8 mouse cellular contexts compared by ENCODE assay signal in the genomic region with DNA sequence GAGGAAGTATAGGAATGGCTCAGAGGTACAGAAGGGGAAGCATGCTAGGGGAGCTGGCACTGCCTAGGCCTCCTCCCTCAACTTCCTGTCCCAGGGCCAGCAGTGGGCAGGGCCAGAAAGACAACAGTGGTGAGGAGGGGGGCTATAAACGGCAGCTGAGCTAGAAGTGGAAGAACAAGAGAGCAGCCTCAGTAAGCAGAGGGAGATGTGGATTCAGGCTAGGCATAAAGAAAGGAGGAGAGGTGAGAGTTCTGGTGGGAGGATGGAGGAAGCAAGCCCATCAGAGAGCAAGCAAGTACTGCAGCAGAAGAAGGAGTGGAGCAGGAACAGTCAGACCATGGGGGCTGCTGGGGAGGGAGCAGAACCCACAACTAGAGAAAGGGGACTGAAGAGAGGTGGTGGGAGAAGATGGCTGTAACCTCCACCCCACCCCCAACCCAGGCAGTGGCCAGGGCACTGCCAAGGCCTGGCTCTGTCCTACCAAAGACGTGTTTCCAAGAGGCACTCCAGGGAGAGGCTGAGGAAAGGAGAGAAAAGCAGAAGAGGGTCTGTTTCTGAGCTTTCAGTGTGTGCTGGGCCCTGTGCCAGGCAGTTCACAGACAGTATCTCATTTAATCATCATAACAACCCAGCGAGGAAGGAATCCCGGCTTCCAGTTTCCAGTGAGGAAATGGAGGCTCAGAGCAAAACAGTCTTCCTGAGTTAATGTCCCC. TPM values are rescaled to one million over a fixed set of nuclear protein-coding genes. Genes with fewer than 3 reads are reported as not detected.
DNase-seq lines count a peak whose midpoint lies in the region; ATAC-seq lines count a peak whose summit lies in the region.

No protein-coding gene starts in this region.

- H3K27me3 ChIP-seq in heart, embryonic 16.5 days (ENCODE audit: control insufficient read depth, insufficient read depth, low read length), result peaks cover 4% of the 10 kb centered on the region
- no peaks in the 10 kb centered on the region for H3K27me3 ChIP-seq in limb, embryonic 11.5 days (ENCODE audit: control insufficient read depth, insufficient read depth, low read length)
- no peaks in the 10 kb centered on the region for H3K27me3 ChIP-seq in midbrain, embryonic 10.5 days (ENCODE audit: low read depth, poor library complexity, severe bottlenecking)

- peak; percentile 64 for ATAC-seq in heart, embryonic 16.5 days (replicated peaks; ENCODE audit: extremely low read depth, insufficient read depth, low FRiP score)
- peak; percentile 93 for ATAC-seq in limb, embryonic 11.5 days (ENCODE audit: insufficient number of reproducible peaks, low FRiP score, low TSS enrichment, low read depth)
- no peak for ATAC-seq in megakaryocyte-erythroid progenitor cell, adult 5-6 weeks (replicated peaks; ENCODE audit: low FRiP score, low TSS enrichment, poor library complexity, severe bottlenecking)

- H3K9ac ChIP-seq in heart, embryonic 16.5 days (ENCODE audit: low read length), result peak overlapping the region; percentile 43
- H3K9ac ChIP-seq in limb, embryonic 11.5 days (ENCODE audit: low read length), result peak overlapping the region; percentile 44

- intact Hi-C loops in gastrocnemius, postnatal 14 days (cut with DNase I; ENCODE audit: low total_unique reads), result no loop called here

- H3K36me3 ChIP-seq in heart, embryonic 16.5 days (ENCODE audit: control insufficient read depth, insufficient read depth), result no peaks in the 10 kb centered on the region
- H3K36me3 ChIP-seq in limb, embryonic 11.5 days (ENCODE audit: control insufficient read depth, insufficient read depth, low read length), result no peaks in the 10 kb centered on the region; the same call in 1 of the 2 replicates
- peaks cover 64% of the 10 kb centered on the region for H3K36me3 ChIP-seq in midbrain, embryonic 10.5 days

- H3K4me3 ChIP-seq in heart, embryonic 16.5 days (ENCODE audit: low read length), result peak overlapping the region; percentile 4; the same call in 1 of the 2 replicates
- H3K4me3 ChIP-seq in limb, embryonic 11.5 days (ENCODE audit: low read depth, low read length), result peak overlapping the region; percentile 33
- 0 out of 2 replicates have a peak overlapping the region, but pooled peaks have one; percentile 14 for H3K4me3 ChIP-seq in midbrain, embryonic 10.5 days

- H3K4me1 ChIP-seq in heart, embryonic 16.5 days (ENCODE audit: control insufficient read depth, insufficient read depth, low read length), result peaks cover 21% of the 10 kb centered on the region
- peaks cover 21% of the 10 kb centered on the region for H3K4me1 ChIP-seq in limb, embryonic 11.5 days (ENCODE audit: control insufficient read depth, insufficient read depth, low read length)
- peaks cover 48% of the 10 kb centered on the region for H3K4me1 ChIP-seq in midbrain, embryonic 10.5 days

- peak; percentile 48 for DNase-seq in gastrocnemius, postnatal 14 days
- DNase-seq in gastrocnemius, adult 8-10 months (ENCODE audit: low spot score in 2 of 2), result no peak
- DNase-seq in embryo, embryonic 10.5 days (ENCODE audit: low spot score), result peak; percentile 70
- DNase-seq in limb, embryonic 11.5 days (ENCODE audit: low spot score), result peak; percentile 32
- no peak for DNase-seq in midbrain, embryonic 10.5 days (ENCODE audit: low spot score)
- peak; percentile 69 for DNase-seq in thymus, postnatal 4 days

- no peaks in the 10 kb centered on the region for H3K9me3 ChIP-seq in heart, embryonic 16.5 days (replicated peaks; ENCODE audit: control insufficient read depth, low read length)
- no peaks in the 10 kb centered on the region for H3K9me3 ChIP-seq in limb, embryonic 11.5 days (ENCODE audit: control insufficient read depth, low read length)
- no peaks in the 10 kb centered on the region for H3K9me3 ChIP-seq in midbrain, embryonic 10.5 days (replicated peaks)

- WGBS in heart, embryonic 16.5 days, result 19% methylated on average over 3 of the region's 4 CpGs
- WGBS in limb, embryonic 11.5 days, result 23% methylated on average over 4 of the region's 4 CpGs
- WGBS in midbrain, embryonic 10.5 days, result 52% methylated on average over 4 of the region's 4 CpGs

- H3K27ac ChIP-seq in heart, embryonic 16.5 days (ENCODE audit: low read length), result peak overlapping the region; percentile 89
- H3K27ac ChIP-seq in limb, embryonic 11.5 days (replicated peaks; ENCODE audit: low read depth, low read length), result peak overlapping the region; percentile 93
- peak overlapping the region; percentile 60 for H3K27ac ChIP-seq in midbrain, embryonic 10.5 days (replicated peaks)

- peak overlapping the region; percentile 49 for H3K4me2 ChIP-seq in heart, embryonic 16.5 days (ENCODE audit: low read depth, low read length)
- H3K4me2 ChIP-seq in limb, embryonic 11.5 days (ENCODE audit: low read depth, severe bottlenecking), result peak overlapping the region; percentile 42

RNA-seq across cellular contexts. Expression of a gene that starts 8.7 kb away (rescaled TPM):
- 10 to 100 TPM in 1 of 2 experiments, 1 to 10 TPM in 1; 9.2 to 14.2 TPM for total RNA-seq in gastrocnemius, postnatal 14 days (2021)
- total RNA-seq in gastrocnemius, adult 8-10 months (2022), result 1 to 10 TPM; 1.4 to 2.1 (median 1.7) TPM
- 3.1 and 4.3 TPM in 2 replicates for polyA plus RNA-seq in heart, embryonic 16.5 days (2015; fragmentation: Nextera tagmentation; extraction: Ambion mirVana)
- 22.8 and 25.5 TPM in 2 replicates for polyA plus RNA-seq in limb, embryonic 11.5 days (2014; fragmentation: Nextera tagmentation; extraction: Ambion mirVana)
- 6.7 and 10.1 TPM in 2 replicates for polyA plus RNA-seq in midbrain, embryonic 10.5 days (2016; fragmentation: Nextera tagmentation; extraction: Ambion mirVana)
- total RNA-seq in megakaryocyte-erythroid progenitor cell, adult 5-6 weeks (2014; fragmentation: Nextera tagmentation), result not detected in 2 replicates
- total RNA-seq in megakaryocyte-erythroid progenitor cell, adult 5-6 weeks (2017), result not detected in 2 replicates

RNA-seq across cellular contexts. Expression of a gene that starts 26.7 kb away (rescaled TPM):
- total RNA-seq in gastrocnemius, postnatal 14 days (2021), result 10 to 100 TPM; 30.7 to 35.0 TPM
- total RNA-seq in gastrocnemius, adult 8-10 months (2022), result 10 to 100 TPM; 35.3 to 54.3 (median 47.8) TPM
- polyA plus RNA-seq in heart, embryonic 16.5 days (2015; fragmentation: Nextera tagmentation; extraction: Ambion mirVana), result 74.6 and 77.5 TPM in 2 replicates
- 35.9 and 41.7 TPM in 2 replicates for polyA plus RNA-seq in limb, embryonic 11.5 days (2014; fragmentation: Nextera tagmentation; extraction: Ambion mirVana)
- 66.1 and 66.9 TPM in 2 replicates for polyA plus RNA-seq in midbrain, embryonic 10.5 days (2016; fragmentation: Nextera tagmentation; extraction: Ambion mirVana)
- total RNA-seq in megakaryocyte-erythroid progenitor cell, adult 5-6 weeks (2014; fragmentation: Nextera tagmentation), result 80.7 and 98.6 TPM in 2 replicates
- 26.8 and 37.9 TPM in 2 replicates for total RNA-seq in megakaryocyte-erythroid progenitor cell, adult 5-6 weeks (2017)

RNA-seq across cellular contexts. Expression of a gene that starts 32.2 kb away (rescaled TPM):
- total RNA-seq in gastrocnemius, postnatal 14 days (2021), result 100 to 1,000 TPM; 136 to 145 TPM
- 100 to 1,000 TPM; 108 to 123 (median 112) TPM for total RNA-seq in gastrocnemius, adult 8-10 months (2022)
- polyA plus RNA-seq in heart, embryonic 16.5 days (2015; fragmentation: Nextera tagmentation; extraction: Ambion mirVana), result 210 and 235 TPM in 2 replicates
- polyA plus RNA-seq in limb, embryonic 11.5 days (2014; fragmentation: Nextera tagmentation; extraction: Ambion mirVana), result 319 and 328 TPM in 2 replicates
- 293 and 320 TPM in 2 replicates for polyA plus RNA-seq in midbrain, embryonic 10.5 days (2016; fragmentation: Nextera tagmentation; extraction: Ambion mirVana)
- total RNA-seq in megakaryocyte-erythroid progenitor cell, adult 5-6 weeks (2014; fragmentation: Nextera tagmentation), result 144 and 184 TPM in 2 replicates
- total RNA-seq in megakaryocyte-erythroid progenitor cell, adult 5-6 weeks (2017), result 31.6 and 60.6 TPM in 2 replicates

RNA-seq across cellular contexts. Expression of a gene that starts 34.5 kb away (rescaled TPM):
- total RNA-seq in gastrocnemius, postnatal 14 days (2021), result 10 to 100 TPM; 75.4 to 76.3 TPM
- 100 to 1,000 TPM in 1 of 4 experiments, 10 to 100 TPM in 3; 89.4 to 106 (median 97.8) TPM for total RNA-seq in gastrocnemius, adult 8-10 months (2022)
- 89.0 and 94.2 TPM in 2 replicates for polyA plus RNA-seq in heart, embryonic 16.5 days (2015; fragmentation: Nextera tagmentation; extraction: Ambion mirVana)
- polyA plus RNA-seq in limb, embryonic 11.5 days (2014; fragmentation: Nextera tagmentation; extraction: Ambion mirVana), result 166 and 179 TPM in 2 replicates
- 160 and 188 TPM in 2 replicates for polyA plus RNA-seq in midbrain, embryonic 10.5 days (2016; fragmentation: Nextera tagmentation; extraction: Ambion mirVana)
- total RNA-seq in megakaryocyte-erythroid progenitor cell, adult 5-6 weeks (2014; fragmentation: Nextera tagmentation), result 333 and 378 TPM in 2 replicates
- 181 and 219 TPM in 2 replicates for total RNA-seq in megakaryocyte-erythroid progenitor cell, adult 5-6 weeks (2017)

RNA-seq across cellular contexts. Expression of a gene that starts 41.5 kb away (rescaled TPM):
- 10 to 100 TPM in 1 of 2 experiments, 1 to 10 TPM in 1; 7.5 to 10.7 TPM for total RNA-seq in gastrocnemius, postnatal 14 days (2021)
- total RNA-seq in gastrocnemius, adult 8-10 months (2022), result 10 to 100 TPM; 10.5 to 15.6 (median 13.4) TPM
- 21.7 and 22.2 TPM in 2 replicates for polyA plus RNA-seq in heart, embryonic 16.5 days (2015; fragmentation: Nextera tagmentation; extraction: Ambion mirVana)
- 48.4 and 50.6 TPM in 2 replicates for polyA plus RNA-seq in limb, embryonic 11.5 days (2014; fragmentation: Nextera tagmentation; extraction: Ambion mirVana)
- 35.4 and 44.0 TPM in 2 replicates for polyA plus RNA-seq in midbrain, embryonic 10.5 days (2016; fragmentation: Nextera tagmentation; extraction: Ambion mirVana)
- 46.4 and 52.3 TPM in 2 replicates for total RNA-seq in megakaryocyte-erythroid progenitor cell, adult 5-6 weeks (2014; fragmentation: Nextera tagmentation)
- 42.7 and 85.2 TPM in 2 replicates for total RNA-seq in megakaryocyte-erythroid progenitor cell, adult 5-6 weeks (2017)

Comparison
In these comparisons a context has a peak if more than half of its experiments do, and no peak if none do; other contexts are left out.
1. DNase-seq: peak in gastrocnemius, postnatal 14 days (single experiment), embryo, embryonic 10.5 days (single experiment), limb, embryonic 11.5 days (single experiment) and thymus, postnatal 4 days (single experiment); none in gastrocnemius, adult 8-10 months (0 of 2) and midbrain, embryonic 10.5 days (single experiment).
2. Peak in every context shown above with its lines, with median percentiles within 50 percentile points of each other: H3K27ac ChIP-seq and H3K4me3 ChIP-seq.